Mouse (Mus musculus): ENCODE measurements at regions not wholly inside any gene's neighbourhood (a gene's known extent, or its start where the extent isn't known, plus 50 kb on each side); places are given as distances from the start of the nearest gene placed in this dataset.

DNA sequence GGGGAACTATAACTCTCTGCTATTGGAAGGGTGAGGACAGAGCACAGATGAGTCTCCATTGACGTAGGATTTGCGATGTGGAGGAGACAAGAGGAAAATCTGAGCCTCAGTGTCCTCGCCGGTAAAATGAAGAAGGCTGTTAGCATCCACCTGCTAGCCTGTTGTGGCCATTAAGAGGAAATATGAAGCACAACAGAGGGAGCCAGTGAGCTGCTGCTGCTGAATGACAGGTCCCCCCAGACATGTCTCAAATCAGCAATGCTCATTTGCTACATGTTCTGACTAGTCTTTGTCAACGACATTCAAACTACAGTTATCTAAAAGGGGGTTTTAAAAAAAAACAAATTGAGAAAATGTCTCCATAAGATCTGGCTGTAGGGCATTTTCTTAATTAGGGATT, 164.6 kb upstream of the Prok2 start:
- H3K27ac ChIP-seq (ENCODE audit: insufficient read depth, low read depth, low read length, poor library complexity, severe bottlenecking), result no peak overlapping the region
- H3K36me3 ChIP-seq (ENCODE audit: control insufficient read depth, insufficient read depth, low read length, poor library complexity, severe bottlenecking), result no peaks in the 10 kb centered on the region
- no peaks in the 10 kb centered on the region; a peak in 1 of 4 replicates for H3K4me1 ChIP-seq (ENCODE audit: control insufficient read depth in 2 of 2, insufficient read depth in 2 of 2, low read length in 2 of 2, poor library complexity in 1 of 2)
- no peak overlapping the region for H3K9ac ChIP-seq (ENCODE audit: insufficient read depth, low read depth, low read length, poor library complexity, severe bottlenecking)
- TF ChIP-seq CHD2 (IDR thresholded peaks at IDR 0.05; ENCODE audit: low read depth, low read length), result no peak
- no peak for TF ChIP-seq ZNF384 (IDR thresholded peaks at IDR 0.05; ENCODE audit: low read depth, low read length)
- no peak for TF ChIP-seq MAFK (IDR thresholded peaks at IDR 0.05; ENCODE audit: insufficient read depth, low read depth, low read length)
- no peak for TF ChIP-seq ZC3H11A (IDR thresholded peaks at IDR 0.05; ENCODE audit: borderline replicate concordance, low read depth, low read length)
- TF ChIP-seq HCFC1 (IDR thresholded peaks at IDR 0.05; ENCODE audit: borderline replicate concordance, insufficient read depth, low read length), result no peak
- H3K4me3 ChIP-seq (ENCODE audit: insufficient read depth in 1 of 2, low read depth in 1 of 2, low read length in 2 of 2, poor library complexity in 1 of 2, severe bottlenecking in 1 of 2), result no peak overlapping the region
- no peak for DNase-seq (ENCODE audit: low read depth, low spot score)
- H3K9me3 ChIP-seq (ENCODE audit: control insufficient read depth, insufficient read depth, low read depth, low read length), result no peaks in the 10 kb centered on the region
- in situ Hi-C loops (cut with MboI; ENCODE audit: low sequenced_read_pairs in 2 of 2, unreplicated experiment in 2 of 2), result no loop called here

DNA sequence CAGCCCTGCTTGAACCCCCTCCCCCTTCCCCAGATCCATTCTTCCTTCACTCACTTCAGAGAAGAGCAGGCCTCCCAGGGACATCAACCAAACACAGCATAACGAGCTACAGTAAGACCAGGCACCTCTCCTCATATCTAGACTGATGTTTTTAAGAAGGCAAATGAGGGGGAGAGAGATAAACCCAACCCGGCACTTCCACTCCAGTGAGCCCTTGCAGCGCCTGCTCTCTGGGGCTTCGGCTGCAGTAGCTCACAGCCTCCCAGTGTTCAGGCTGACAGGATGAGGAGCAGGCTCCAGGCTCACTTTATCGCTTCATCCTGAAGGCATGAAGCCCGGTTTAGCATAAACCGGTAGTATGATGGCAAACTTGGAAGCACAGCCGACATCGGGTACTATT, 162.9 kb upstream of the Prok2 start:
- no peak for DNase-seq (ENCODE audit: low read depth, low spot score)
- H3K9ac ChIP-seq (ENCODE audit: insufficient read depth, low read depth, low read length, poor library complexity, severe bottlenecking), result no peak overlapping the region
- in situ Hi-C loops (cut with MboI; ENCODE audit: low sequenced_read_pairs in 2 of 2, unreplicated experiment in 2 of 2), result no loop called here

DNA sequence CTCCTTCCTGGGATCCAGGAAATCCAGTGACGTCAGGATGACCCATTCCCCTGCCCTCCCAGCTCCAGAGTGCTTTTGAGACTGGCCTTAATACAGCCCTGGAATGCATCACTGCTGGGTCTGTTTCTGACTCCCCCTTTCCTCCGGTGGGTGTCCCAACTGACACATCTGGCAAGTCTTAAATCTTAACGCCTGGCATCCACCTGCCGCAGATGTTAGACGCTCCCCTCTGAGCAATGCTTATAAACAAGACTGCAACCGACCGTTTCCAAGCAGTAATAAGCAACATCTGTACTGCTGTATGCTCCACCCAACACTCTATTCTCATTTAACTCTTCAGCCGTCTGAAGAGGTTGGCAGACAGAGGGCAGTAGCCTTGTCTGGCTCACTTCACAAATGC, 161.7 kb upstream of the Prok2 start:
- TF ChIP-seq HCFC1 (IDR thresholded peaks at IDR 0.05; ENCODE audit: borderline replicate concordance, insufficient read depth, low read length) (no peak), MAFK (IDR thresholded peaks at IDR 0.05; ENCODE audit: insufficient read depth, low read depth, low read length) (no peak), ZNF384 (IDR thresholded peaks at IDR 0.05; ENCODE audit: low read depth, low read length) (no peak), CHD2 (IDR thresholded peaks at IDR 0.05; ENCODE audit: low read depth, low read length) (no peak), ZC3H11A (IDR thresholded peaks at IDR 0.05; ENCODE audit: borderline replicate concordance, low read depth, low read length) (no peak)
- in situ Hi-C loops (cut with MboI; ENCODE audit: low sequenced_read_pairs in 2 of 2, unreplicated experiment in 2 of 2), result no loop called here
- DNase-seq (ENCODE audit: low read depth, low spot score), result no peak
- H3K9ac ChIP-seq (ENCODE audit: insufficient read depth, low read depth, low read length, poor library complexity, severe bottlenecking), result no peak overlapping the region
- H3K9me3 ChIP-seq (ENCODE audit: control insufficient read depth, insufficient read depth, low read depth, low read length), result no peaks in the 10 kb centered on the region
- H3K4me1 ChIP-seq (ENCODE audit: control insufficient read depth in 2 of 2, insufficient read depth in 2 of 2, low read length in 2 of 2, poor library complexity in 1 of 2), result no peaks in the 10 kb centered on the region; a peak in 1 of 4 replicates
- no peak overlapping the region for H3K27ac ChIP-seq (ENCODE audit: insufficient read depth, low read depth, low read length, poor library complexity, severe bottlenecking)
- H3K4me3 ChIP-seq (ENCODE audit: insufficient read depth in 1 of 2, low read depth in 1 of 2, low read length in 2 of 2, poor library complexity in 1 of 2, severe bottlenecking in 1 of 2), result no peak overlapping the region
- H3K36me3 ChIP-seq (ENCODE audit: control insufficient read depth, insufficient read depth, low read length, poor library complexity, severe bottlenecking), result no peaks in the 10 kb centered on the region

More for the DNA sequence above, 162.9 kb upstream of the Prok2 start:
- Histone ChIP-seq H3K36me3 (ENCODE audit: control insufficient read depth, insufficient read depth, low read length, poor library complexity, severe bottlenecking) (no peaks in the 10 kb centered on the region), H3K9me3 (ENCODE audit: control insufficient read depth, insufficient read depth, low read depth, low read length) (no peaks in the 10 kb centered on the region), H3K4me3 (ENCODE audit: insufficient read depth in 1 of 2, low read depth in 1 of 2, low read length in 2 of 2, poor library complexity in 1 of 2, severe bottlenecking in 1 of 2) (no peak overlapping the region), H3K4me1 (ENCODE audit: control insufficient read depth in 2 of 2, insufficient read depth in 2 of 2, low read length in 2 of 2, poor library complexity in 1 of 2) (no peaks in the 10 kb centered on the region; a peak in 1 of 4 replicates), H3K27ac (ENCODE audit: insufficient read depth, low read depth, low read length, poor library complexity, severe bottlenecking) (no peak overlapping the region)
- TF ChIP-seq MAFK (IDR thresholded peaks at IDR 0.05; ENCODE audit: insufficient read depth, low read depth, low read length) (no peak), HCFC1 (IDR thresholded peaks at IDR 0.05; ENCODE audit: borderline replicate concordance, insufficient read depth, low read length) (no peak), CHD2 (IDR thresholded peaks at IDR 0.05; ENCODE audit: low read depth, low read length) (no peak), ZNF384 (IDR thresholded peaks at IDR 0.05; ENCODE audit: low read depth, low read length) (no peak), ZC3H11A (IDR thresholded peaks at IDR 0.05; ENCODE audit: borderline replicate concordance, low read depth, low read length) (no peak)

- Histone ChIP-seq H3K9me3 (ENCODE audit: control insufficient read depth, insufficient read depth, low read depth, low read length) (no peaks in the 10 kb centered on the region), H3K27ac (ENCODE audit: insufficient read depth, low read depth, low read length, poor library complexity, severe bottlenecking) (no peak overlapping the region), H3K36me3 (ENCODE audit: control insufficient read depth, insufficient read depth, low read length, poor library complexity, severe bottlenecking) (no peaks in the 10 kb centered on the region), H3K4me1 (ENCODE audit: control insufficient read depth in 2 of 2, insufficient read depth in 2 of 2, low read length in 2 of 2, poor library complexity in 1 of 2) (no peaks in the 10 kb centered on the region), H3K4me3 (ENCODE audit: insufficient read depth in 1 of 2, low read depth in 1 of 2, low read length in 2 of 2, poor library complexity in 1 of 2, severe bottlenecking in 1 of 2) (no peak overlapping the region), H3K9ac (ENCODE audit: insufficient read depth, low read depth, low read length, poor library complexity, severe bottlenecking) (no peak overlapping the region)
- TF ChIP-seq CHD2 (IDR thresholded peaks at IDR 0.05; ENCODE audit: low read depth, low read length) (no peak), ZNF384 (IDR thresholded peaks at IDR 0.05; ENCODE audit: low read depth, low read length) (no peak), HCFC1 (IDR thresholded peaks at IDR 0.05; ENCODE audit: borderline replicate concordance, insufficient read depth, low read length) (no peak), MAFK (IDR thresholded peaks at IDR 0.05; ENCODE audit: insufficient read depth, low read depth, low read length) (no peak), ZC3H11A (IDR thresholded peaks at IDR 0.05; ENCODE audit: borderline replicate concordance, low read depth, low read length) (no peak)
- in situ Hi-C loops (cut with MboI; ENCODE audit: low sequenced_read_pairs in 2 of 2, unreplicated experiment in 2 of 2), result no loop called here
- no peak for DNase-seq (ENCODE audit: low read depth, low spot score)
Measured at GRCm38 (mm10) chr6:99884755-99885154, 158.6 kb upstream of the Prok2 start.

DNA sequence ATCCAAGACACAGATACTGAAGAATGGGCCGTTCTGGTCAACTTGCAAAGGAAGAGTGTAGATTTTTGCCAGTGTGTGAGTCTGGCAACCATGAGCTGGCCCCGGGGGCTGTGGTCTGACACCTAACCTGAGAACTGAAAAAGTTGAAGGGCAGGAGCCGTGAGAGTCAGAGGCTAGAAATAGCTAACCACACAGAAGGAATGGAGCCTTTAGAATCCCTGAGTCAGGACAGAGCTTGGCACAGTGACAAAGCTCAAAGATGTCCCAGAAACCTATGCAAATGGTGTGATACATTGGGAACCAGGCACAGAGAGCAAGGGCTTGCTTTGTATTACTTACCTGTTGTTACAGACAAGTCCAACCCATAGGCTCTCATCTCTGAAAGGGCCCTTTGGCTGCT, 157.9 kb upstream of the Prok2 start:
- no peak overlapping the region for H3K4me3 ChIP-seq (ENCODE audit: insufficient read depth in 1 of 2, low read depth in 1 of 2, low read length in 2 of 2, poor library complexity in 1 of 2, severe bottlenecking in 1 of 2)
- H3K36me3 ChIP-seq (ENCODE audit: control insufficient read depth, insufficient read depth, low read length, poor library complexity, severe bottlenecking), result no peaks in the 10 kb centered on the region
- H3K4me1 ChIP-seq (ENCODE audit: control insufficient read depth in 2 of 2, insufficient read depth in 2 of 2, low read length in 2 of 2, poor library complexity in 1 of 2), result no peaks in the 10 kb centered on the region
- in situ Hi-C loops (cut with MboI; ENCODE audit: low sequenced_read_pairs in 2 of 2, unreplicated experiment in 2 of 2), result no loop called here
- no peak overlapping the region for H3K27ac ChIP-seq (ENCODE audit: insufficient read depth, low read depth, low read length, poor library complexity, severe bottlenecking)
- H3K9me3 ChIP-seq (ENCODE audit: control insufficient read depth, insufficient read depth, low read depth, low read length), result no peaks in the 10 kb centered on the region
- H3K9ac ChIP-seq (ENCODE audit: insufficient read depth, low read depth, low read length, poor library complexity, severe bottlenecking), result no peak overlapping the region
- DNase-seq (ENCODE audit: low read depth, low spot score), result no peak
- TF ChIP-seq ZNF384 (IDR thresholded peaks at IDR 0.05; ENCODE audit: low read depth, low read length) (no peak), CHD2 (IDR thresholded peaks at IDR 0.05; ENCODE audit: low read depth, low read length) (no peak), ZC3H11A (IDR thresholded peaks at IDR 0.05; ENCODE audit: borderline replicate concordance, low read depth, low read length) (no peak), HCFC1 (IDR thresholded peaks at IDR 0.05; ENCODE audit: borderline replicate concordance, insufficient read depth, low read length) (no peak), MAFK (IDR thresholded peaks at IDR 0.05; ENCODE audit: insufficient read depth, low read depth, low read length) (no peak)
